Mouse (Mus musculus) MEL (cell line): ENCODE results near the gene Actn3. TPM values are rescaled to one million over a fixed set of nuclear protein-coding genes. Genes with fewer than 3 reads are reported as not detected.

Experiments
- DNase-seq: peaks from one replicate; pipeline ENCODE4 v3.0.0; 2011; ENCODE audit warnings: low read depth, low spot score
- H3K27ac ChIP-seq: 2 replicates; pipeline ENCODE4 v1.5.1; 2012; ENCODE audit warnings: low read depth, mild to moderate bottlenecking, control low read depth, low read length, moderate library complexity; ENCODE audit not compliant: control insufficient read depth
- H3K27me3 ChIP-seq, 2 experiments: fragments of 150-350 bp in 1 of 2; sonication (generic) in 1 of 2; 2 replicates each; pipeline ENCODE4 v1.6.1; 2012; ENCODE audit warnings: low read length in 2 of 2, mild to moderate bottlenecking in 2 of 2, improper control_type of control experiment in 1 of 2, moderate library complexity in 1 of 2; ENCODE audit not compliant: insufficient read depth in 2 of 2, control insufficient read depth in 1 of 2
- H3K36me3 ChIP-seq, 2 experiments: 2 replicates each; pipeline ENCODE4 v1.6.1; 2012 to 2014; ENCODE audit warnings: low read length in 2 of 2, improper control_type of control experiment in 1 of 2, inconsistent platforms in 1 of 2, mild to moderate bottlenecking in 1 of 2; ENCODE audit not compliant: insufficient read depth in 2 of 2, control insufficient read depth in 1 of 2
- H3K4me1 ChIP-seq, 2 experiments: fragments of 150-350 bp in 1 of 2; sonication (generic) in 1 of 2; 2 replicates each; pipeline ENCODE4 v1.6.1; 2012; ENCODE audit warnings: low read length in 2 of 2, improper control_type of control experiment in 1 of 2, mild to moderate bottlenecking in 1 of 2; ENCODE audit not compliant: insufficient read depth in 2 of 2, control insufficient read depth in 1 of 2
- H3K4me3 ChIP-seq, 2 experiments: fragments of 150-350 bp in 1 of 2; sonication (generic) in 1 of 2; 2 replicates each; pipeline ENCODE4 v1.5.1; 2012; ENCODE audit warnings: low read depth in 2 of 2, low read length in 2 of 2, mild to moderate bottlenecking in 2 of 2, moderate library complexity in 2 of 2, control low read depth in 1 of 2, improper control_type of control experiment in 1 of 2; ENCODE audit not compliant: control insufficient read depth in 1 of 2, insufficient read depth in 1 of 2
- H3K79me2 ChIP-seq: 2 replicates; pipeline ENCODE4 v1.6.1; 2012; ENCODE audit warnings: mild to moderate bottlenecking, low read length, moderate library complexity; ENCODE audit not compliant: control insufficient read depth, poor library complexity, insufficient read depth
- H3K9ac ChIP-seq: 2 replicates; pipeline ENCODE4 v1.6.1; 2012; ENCODE audit warnings: low read depth, mild to moderate bottlenecking, control low read depth, low read length, moderate library complexity; ENCODE audit not compliant: control insufficient read depth, poor library complexity, severe bottlenecking
- H3K9me3 ChIP-seq: fragments of 150-350 bp; sonication (generic); replicated peaks from 2 replicates; pipeline ENCODE4 v1.6.1; 2012; ENCODE audit warnings: mild to moderate bottlenecking, low read length, improper control_type of control experiment, moderate library complexity; ENCODE audit not compliant: insufficient read depth
- CHD2 ChIP-seq: IDR thresholded peaks from 2 replicates; pipeline ENCODE4 v1.6.1; 2011; ENCODE audit warnings: low read length, improper control_type of control experiment
- ELF1 ChIP-seq: IDR thresholded peaks from 2 replicates; pipeline ENCODE4 v1.6.1; 2014; ENCODE audit warnings: low read depth, mild to moderate bottlenecking, inconsistent platforms, low read length, improper control_type of control experiment, moderate library complexity
- EP300 ChIP-seq, 2 experiments: IDR thresholded peaks; 2 replicates each; pipeline ENCODE4 v1.6.1; 2011; ENCODE audit warnings: improper control_type of control experiment in 2 of 2, low read length in 2 of 2, low read depth in 1 of 2, mild to moderate bottlenecking in 1 of 2
- ETS1 ChIP-seq: IDR thresholded peaks from 2 replicates; pipeline ENCODE4 v1.6.1; 2012; ENCODE audit warnings: low read depth, mild to moderate bottlenecking, inconsistent platforms, low read length, improper control_type of control experiment, moderate library complexity
- GABPA ChIP-seq: IDR thresholded peaks from 2 replicates; pipeline ENCODE4 v1.6.1; 2012; ENCODE audit warnings: low read depth, mild to moderate bottlenecking, inconsistent platforms, low read length, improper control_type of control experiment, moderate library complexity
- GATA1 ChIP-seq: IDR thresholded peaks from 2 replicates; pipeline ENCODE4 v1.6.1; 2011; ENCODE audit warnings: low read depth, low read length, improper control_type of control experiment
- KAT2A ChIP-seq: conservative IDR thresholded peaks from 2 replicates; pipeline ENCODE4 v1.6.1; 2012; ENCODE audit warnings: low read depth, low read length, improper control_type of control experiment, inconsistent platforms
- MAFK ChIP-seq: IDR thresholded peaks from 2 replicates; pipeline ENCODE4 v1.6.1; 2011; ENCODE audit warnings: low read depth, mild to moderate bottlenecking, low read length, improper control_type of control experiment, borderline replicate concordance
- MAZ ChIP-seq: IDR thresholded peaks from 2 replicates; pipeline ENCODE4 v1.6.1; 2012; ENCODE audit warnings: low read depth, mild to moderate bottlenecking, inconsistent platforms, low read length, improper control_type of control experiment
- MXI1 ChIP-seq: IDR thresholded peaks from 2 replicates; pipeline ENCODE4 v1.6.1; 2011; ENCODE audit warnings: mild to moderate bottlenecking, low read depth, low read length, improper control_type of control experiment
- POLR2AphosphoS2 ChIP-seq: IDR thresholded peaks from 2 replicates; pipeline ENCODE4 v1.6.1; 2011; ENCODE audit warnings: low read length, improper control_type of control experiment
- POLR2AphosphoS5 ChIP-seq: IDR thresholded peaks from 2 replicates; pipeline ENCODE4 v1.6.1; 2012; ENCODE audit warnings: low read depth, borderline replicate concordance, mild to moderate bottlenecking, inconsistent platforms, low read length, moderate library complexity, mixed read lengths
- RAD21 ChIP-seq: IDR thresholded peaks from 2 replicates; pipeline ENCODE4 v1.6.1; 2011; ENCODE audit warnings: mild to moderate bottlenecking, low read depth, low read length, improper control_type of control experiment
- TAL1 ChIP-seq: IDR thresholded peaks from 2 replicates; pipeline ENCODE4 v1.6.1; 2012; ENCODE audit warnings: mild to moderate bottlenecking, inconsistent platforms, low read length, moderate library complexity, mixed read lengths
- TBP ChIP-seq: IDR thresholded peaks from 2 replicates; pipeline ENCODE4 v1.8.0; 2011; ENCODE audit warnings: low read depth, low read length, improper control_type of control experiment
- TCF12 ChIP-seq: IDR thresholded peaks from 2 replicates; pipeline ENCODE4 v1.6.1; 2014; ENCODE audit warnings: low read depth, mild to moderate bottlenecking, inconsistent platforms, low read length, improper control_type of control experiment, moderate library complexity
- USF2 ChIP-seq, 2 experiments: IDR thresholded peaks; 2 replicates each; pipeline ENCODE4 v1.6.1; 2011 to 2012; ENCODE audit warnings: improper control_type of control experiment in 2 of 2, low read length in 2 of 2, borderline replicate concordance in 1 of 2, inconsistent platforms in 1 of 2, low read depth in 1 of 2, mild to moderate bottlenecking in 1 of 2; ENCODE audit not compliant: insufficient read depth in 1 of 2
- ZMIZ1 ChIP-seq: IDR thresholded peaks from 2 replicates; pipeline ENCODE4 v1.6.1; 2012; ENCODE audit warnings: low read depth, mild to moderate bottlenecking, inconsistent platforms, low read length, improper control_type of control experiment, moderate library complexity
- polyA plus RNA-seq, 2 experiments: library from polyadenylated mRNA; stranded (reverse) in 1 of 2; unstranded in 1 of 2; fragments of >175 nt in 1 of 2; fragments of >200 nt in 1 of 2; gene quantifications; 2 replicates each; pipeline versions ENCODE4 v1.2.1 to v1.2.4; 2012; ENCODE audit warnings: low replicate concordance in 2 of 2, low read depth in 1 of 2; ENCODE audit not compliant: insufficient read length in 2 of 2, insufficient read depth in 1 of 2, missing spikeins in 1 of 2
- total RNA-seq: library from RNA; depleted of rRNA; stranded (reverse); fragments of 300-350 nt; gene quantifications from 2 replicates; pipeline ENCODE4 v1.2.3, GENCODE M21; 2012

Actn3 gene
- total and polyA plus RNA-seq, 3 experiments: 0.65 to 1.0 TPM; not detected in 1

DNA sequence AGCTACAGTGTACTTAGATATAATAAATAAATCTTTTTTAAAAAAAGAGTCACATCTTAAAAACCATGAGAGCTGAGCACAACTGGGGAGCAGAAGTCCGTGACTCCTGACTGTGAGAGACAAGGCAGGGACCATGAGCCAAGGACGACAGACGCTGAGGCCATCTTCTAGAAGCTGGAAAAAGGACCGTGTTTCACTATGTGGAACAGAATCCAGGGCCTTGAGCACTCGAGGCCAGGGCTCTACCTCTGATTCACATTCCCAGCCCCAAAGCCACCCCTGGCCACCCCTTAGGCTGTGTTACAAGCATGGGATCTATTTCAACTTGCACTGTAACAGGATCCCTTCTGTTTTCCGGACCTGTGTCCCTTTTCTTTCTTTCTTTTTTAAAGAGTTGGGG is 41.9 kb upstream of the Actn3 start:
- H3K36me3 ChIP-seq: peaks cover 0 to 2% of the 10 kb centered on the region in 2 experiments; a peak in 1 of 4 replicates
- DNase-seq: no peak
- TF ChIP-seq POLR2AphosphoS2 (no peak), GABPA (no peak), POLR2AphosphoS5 (no peak), ELF1 (no peak), TCF12 (no peak), ETS1 (no peak), KAT2A (no peak), TBP (no peak), MAFK (no peak), TAL1 (no peak), CHD2 (no peak)

DNA sequence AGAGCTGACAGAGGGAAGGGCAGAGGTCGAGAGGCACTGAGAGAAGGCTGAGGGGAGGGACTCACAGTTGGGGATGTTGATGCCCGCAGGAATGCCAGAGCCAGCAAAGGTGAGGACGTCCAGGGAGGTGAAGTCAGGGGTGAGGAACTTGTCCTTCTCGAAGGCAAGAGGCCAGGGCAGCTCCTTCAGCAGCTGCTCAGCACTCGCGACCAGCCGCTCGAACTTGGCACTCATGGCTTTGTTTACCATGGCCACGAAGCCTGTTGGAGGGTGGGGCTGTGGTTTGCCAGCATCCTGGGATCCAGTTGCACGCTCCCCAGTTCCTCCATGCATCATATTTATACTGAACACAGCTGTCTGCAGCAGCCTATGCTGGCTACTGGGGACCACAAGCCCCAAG is 39.1 kb upstream of the Actn3 start:
- Histone ChIP-seq H3K27me3 (no peaks in the 10 kb centered on the region), H3K4me3 (no peak overlapping the region), H3K36me3 (peaks cover 0 to 2% of the 10 kb centered on the region in 2 experiments; a peak in 1 of 4 replicates), H3K79me2 (no peaks in the 10 kb centered on the region), H3K4me1 (no peaks in the 10 kb centered on the region), H3K27ac (no peak overlapping the region), H3K9ac (no peak overlapping the region), H3K9me3 (no peaks in the 10 kb centered on the region)
- TF ChIP-seq POLR2AphosphoS2 (no peak), ZMIZ1 (no peak), RAD21 (no peak), USF2 (IDR thresholded peaks at IDR 0.05; ENCODE audit: borderline replicate concordance in 1 of 2, insufficient read depth in 1 of 2, low read depth in 1 of 2, low read length in 2 of 2) (no peak), MAZ (no peak), ELF1 (no peak), MXI1 (no peak), EP300 (IDR thresholded peaks at IDR 0.05; ENCODE audit: low read depth in 1 of 2, low read length in 2 of 2) (no peak), TBP (no peak), GATA1 (no peak)
- no peak for DNase-seq

More for the DNA sequence above, 41.9 kb upstream of the Actn3 start:
- Histone ChIP-seq H3K9ac (no peak overlapping the region), H3K4me3 (no peak overlapping the region), H3K79me2 (no peaks in the 10 kb centered on the region), H3K9me3 (no peaks in the 10 kb centered on the region), H3K27me3 (no peaks in the 10 kb centered on the region), H3K27ac (no peak overlapping the region), H3K4me1 (no peaks in the 10 kb centered on the region)
